Mouse (Mus musculus) megakaryocyte, embryonic 14.5 days (primary cell): ENCODE data around the gene Smurf2.

ENCODE experiments used
- FLI1 ChIP-seq: IDR thresholded peaks from 2 replicates; pipeline ENCODE4 v1.6.1; 2012; ENCODE audit warnings: low read length, inconsistent platforms, mixed read lengths
- GATA1 ChIP-seq: IDR thresholded peaks from 3 replicates; pipeline ENCODE4 v1.6.1; 2012; ENCODE audit warnings: mixed read lengths, low read length, inconsistent platforms, borderline replicate concordance

GRCm38 (mm10) chr11:106937306-106937705 is 16.8 kb upstream of the Smurf2 start:
- TF ChIP-seq FLI1 (no peak), GATA1 (no peak)
